Mouse (Mus musculus): ENCODE data around the gene Lman2l.

DNA sequence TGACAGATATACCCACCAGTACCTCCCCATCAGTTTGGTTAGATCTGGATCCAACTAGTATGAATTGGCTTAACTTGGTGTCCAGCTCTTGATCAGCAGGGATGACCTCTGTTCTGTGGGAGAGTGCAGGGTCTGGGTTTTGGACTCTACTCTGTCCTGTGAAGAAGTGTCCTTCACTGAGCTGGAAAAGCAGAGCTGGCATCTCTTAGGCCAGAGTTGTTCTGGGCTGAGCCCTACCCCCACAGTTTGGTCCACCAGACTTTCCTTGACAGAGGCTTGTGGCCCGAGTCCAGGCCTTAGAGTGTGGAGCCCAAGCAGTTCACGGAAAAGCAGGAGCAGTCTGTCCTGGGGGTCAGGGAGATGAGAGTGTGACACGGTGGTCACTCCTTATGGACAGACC lies 29.6 kb upstream of the Lman2l start:
- TF ChIP-seq POLR2A (IDR thresholded peaks at IDR 0.05; ENCODE audit: insufficient read depth, low read depth, low read length) (no peak), CTCF (IDR thresholded peaks at IDR 0.05) (no peak)
